In the genomic region with DNA sequence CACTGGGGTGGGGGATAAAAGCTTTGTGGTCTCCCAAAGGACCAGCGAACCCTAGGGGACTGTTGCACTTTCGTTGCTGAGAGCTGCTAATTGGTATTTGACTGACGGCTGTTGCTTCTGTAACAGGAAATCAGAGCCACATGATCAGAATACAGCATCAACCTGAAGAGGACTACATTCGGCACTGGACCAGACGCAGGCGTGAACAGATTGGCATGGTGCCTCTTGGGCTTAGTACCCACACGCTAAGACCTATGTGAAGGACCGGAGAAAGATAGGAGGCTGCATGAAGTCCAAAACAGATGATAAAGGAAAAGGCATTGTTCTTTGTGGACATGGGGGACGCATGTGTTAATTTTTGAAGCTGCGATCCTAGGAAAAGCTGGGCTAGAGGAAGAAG, we compare ENCODE assay signal across 8 mouse cellular contexts. TPM values are rescaled to one million over a fixed set of nuclear protein-coding genes. Genes with fewer than 3 reads are reported as not detected.
DNase-seq lines count a peak whose midpoint lies in the region; ATAC-seq lines count a peak whose summit lies in the region.

No protein-coding gene starts in this region.

- H3K27me3 ChIP-seq in liver, embryonic 11.5 days (replicated peaks; ENCODE audit: control insufficient read depth, insufficient read depth, low read length) = peaks cover 35% of the 10 kb centered on the region
- no peaks in the 10 kb centered on the region for H3K27me3 ChIP-seq in forebrain, embryonic 11.5 days (ENCODE audit: control insufficient read depth, insufficient read depth, low read length)
- no peaks in the 10 kb centered on the region for H3K27me3 ChIP-seq in midbrain, embryonic 16.5 days (ENCODE audit: control insufficient read depth, insufficient read depth, low read depth, low read length)

- H3K4me2 ChIP-seq in liver, embryonic 11.5 days = peak overlapping the region; percentile 77
- H3K4me2 ChIP-seq in forebrain, embryonic 11.5 days (ENCODE audit: low read depth, low read length, severe bottlenecking) = peak overlapping the region; percentile 94
- peak overlapping the region; percentile 96 for H3K4me2 ChIP-seq in midbrain, embryonic 16.5 days (ENCODE audit: low read length)

- peak overlapping the region; percentile 50; the same call in 1 of the 2 replicates for H3K4me3 ChIP-seq in liver, embryonic 11.5 days (ENCODE audit: low read depth, low read length)
- peak overlapping the region; percentile 75 for H3K4me3 ChIP-seq in forebrain, embryonic 11.5 days (ENCODE audit: low read depth, low read length)
- H3K4me3 ChIP-seq in midbrain, embryonic 16.5 days (ENCODE audit: low read depth, low read length) = peak overlapping the region; percentile 96

- H3K27ac ChIP-seq in liver, embryonic 11.5 days (ENCODE audit: low read depth, low read length) = no peak overlapping the region
- H3K27ac ChIP-seq in forebrain, embryonic 11.5 days (ENCODE audit: low read depth, low read length) = no peak overlapping the region; the same call in 1 of the 2 replicates
- H3K27ac ChIP-seq in midbrain, embryonic 16.5 days (ENCODE audit: low read length) = peak overlapping the region; percentile 99

- no peaks in the 10 kb centered on the region for H3K9me3 ChIP-seq in liver, embryonic 11.5 days (ENCODE audit: control insufficient read depth, low read length)
- no peaks in the 10 kb centered on the region for H3K9me3 ChIP-seq in forebrain, embryonic 11.5 days (ENCODE audit: control insufficient read depth, low read length)
- no peaks in the 10 kb centered on the region for H3K9me3 ChIP-seq in midbrain, embryonic 16.5 days (replicated peaks; ENCODE audit: control insufficient read depth, low read length, poor library complexity, severe bottlenecking)

- no peak overlapping the region for H3K9ac ChIP-seq in liver, embryonic 11.5 days (ENCODE audit: low read depth, low read length)
- peak overlapping the region; percentile 95; the same call in 1 of the 2 replicates for H3K9ac ChIP-seq in forebrain, embryonic 11.5 days (ENCODE audit: low read length)
- H3K9ac ChIP-seq in midbrain, embryonic 16.5 days (ENCODE audit: low read depth, low read length) = peak overlapping the region; percentile 99

- no peak for ATAC-seq in liver, embryonic 11.5 days (replicated peaks; ENCODE audit: low FRiP score)
- ATAC-seq in forebrain, embryonic 11.5 days (replicated peaks; ENCODE audit: low FRiP score) = 0 out of 2 replicates have a peak, but pooled peaks have one; percentile 16
- ATAC-seq in midbrain, embryonic 16.5 days = peak; percentile 74
- ATAC-seq in megakaryocyte, adult 5-6 weeks (ENCODE audit: poor library complexity, severe bottlenecking) = no peak

- intact Hi-C loops in heart, postnatal 25 days (cut with DNase I) = no loop called here

- H3K36me3 ChIP-seq in liver, embryonic 11.5 days (ENCODE audit: control insufficient read depth, insufficient read depth, low read length) = no peaks in the 10 kb centered on the region
- H3K36me3 ChIP-seq in forebrain, embryonic 11.5 days (ENCODE audit: control insufficient read depth, insufficient read depth, low read length) = no peaks in the 10 kb centered on the region
- no peaks in the 10 kb centered on the region for H3K36me3 ChIP-seq in midbrain, embryonic 16.5 days (ENCODE audit: control insufficient read depth, insufficient read depth, low read length)

- no peaks in the 10 kb centered on the region for H3K4me1 ChIP-seq in liver, embryonic 11.5 days (replicated peaks; ENCODE audit: control insufficient read depth, insufficient read depth, low read length)
- peaks cover 13% of the 10 kb centered on the region for H3K4me1 ChIP-seq in forebrain, embryonic 11.5 days (replicated peaks; ENCODE audit: control insufficient read depth, insufficient read depth, low read length)
- peaks cover 32% of the 10 kb centered on the region for H3K4me1 ChIP-seq in midbrain, embryonic 16.5 days (ENCODE audit: control insufficient read depth, insufficient read depth, low read length)

- no peak for DNase-seq in liver, embryonic 11.5 days (ENCODE audit: low spot score)
- DNase-seq in liver = no peak
- DNase-seq in forebrain, embryonic 11.5 days (ENCODE audit: low spot score) = no peak
- peak; percentile 61 to 68 for DNase-seq in layer of hippocampus, postnatal 10 days (ENCODE audit: low spot score in 2 of 2)
- DNase-seq in c-Kit-positive CD71-positive TER-119-positive erythroid progenitor cells, embryonic 14.5 days (ENCODE audit: low spot score) = no peak
- no peak for DNase-seq in heart, postnatal 25 days (ENCODE audit: low spot score)

- 37% methylated on average over 10 of the region's 10 CpGs for WGBS in liver, embryonic 11.5 days
- 20% methylated on average over 10 of the region's 10 CpGs for WGBS in forebrain, embryonic 11.5 days
- WGBS in midbrain, embryonic 16.5 days = 4% methylated on average over 10 of the region's 10 CpGs

RNA-seq across cellular contexts. Expression of gene Amer2, which starts 4.5 kb away (rescaled TPM):
- polyA plus RNA-seq in liver, embryonic 11.5 days (2014; fragmentation: Nextera tagmentation; extraction: Ambion mirVana) = 0.43 and 0.55 TPM in 2 replicates
- 20.5 and 22.3 TPM in 2 replicates for polyA plus RNA-seq in forebrain, embryonic 11.5 days (2014; fragmentation: Nextera tagmentation; extraction: Ambion mirVana)
- 10 to 100 TPM; 46.1 to 49.9 TPM for total RNA-seq in layer of hippocampus, postnatal 10 days (2021)
- 20.8 and 24.1 TPM in 2 replicates for polyA plus RNA-seq in midbrain, embryonic 16.5 days (2015; fragmentation: Nextera tagmentation; extraction: Ambion mirVana)
- 2.9 and 4.4 TPM in 2 replicates for total RNA-seq in megakaryocyte, adult 5-6 weeks (2015)
- total RNA-seq in megakaryocyte, adult 5-6 weeks (2017) = 1.9 and 2.4 TPM in 2 replicates
- not detected for total RNA-seq in heart, postnatal 25 days (2021)

Comparison
In these comparisons a context has a peak if more than half of its experiments do, and no peak if none do; other contexts are left out.
1. ATAC-seq: peak in forebrain, embryonic 11.5 days (single experiment) and midbrain, embryonic 16.5 days (single experiment); none in liver, embryonic 11.5 days (single experiment) and megakaryocyte, adult 5-6 weeks (single experiment).
2. DNase-seq: peak in layer of hippocampus, postnatal 10 days (2 of 2); none in liver, embryonic 11.5 days (single experiment), liver (single experiment), forebrain, embryonic 11.5 days (single experiment), c-Kit-positive CD71-positive TER-119-positive erythroid progenitor cells, embryonic 14.5 days (single experiment) and heart, postnatal 25 days (single experiment).
3. RNA of gene Amer2, which starts 4.5 kb away (total RNA-seq): 46.1 to 49.9 TPM in layer of hippocampus, postnatal 10 days; 1.9 to 4.4 TPM in megakaryocyte, adult 5-6 weeks and not detected in heart, postnatal 25 days; every median in the first group is over 4 times any median in the second.
4. Peak in every context shown above with its lines, with median percentiles within 50 percentile points of each other: H3K4me2 ChIP-seq and H3K4me3 ChIP-seq.